Mouse (Mus musculus): ENCODE data around the gene Ano5. TPM values are rescaled to one million over a fixed set of nuclear protein-coding genes. Genes with fewer than 3 reads are reported as not detected.

Gene Ano5
- polyA plus RNA-seq (2017; shearing (Covaris generic)) = not detected

GRCm38 (mm10) chr7:51510671-51511651 is at the start of gene Ano5:
TSS of gene Ano5 (plus strand) at chr7:51511029.

GRCm38 (mm10) chr7:51621694-51622145 is 110.9 kb downstream of the Ano5 start, which contains the start of gene Slc17a6:
TSS of gene Slc17a6 (plus strand) at chr7:51622006.

Other genes with a start within 250 kb of the Ano5 start
- gene Slc17a6, start 111.0 kb downstream of the Ano5 start, polyA plus RNA-seq (2017; shearing (Covaris generic)) = not detected

All from activated CD4-positive, CD25-positive, alpha-beta regulatory T cell, adult 9 weeks (primary cell).